Mouse (Mus musculus) heart, adult 2 months (tissue): ENCODE data around the gene Tram1l1.

ENCODE experiments used
- CTCF ChIP-seq: fragments of 200-600 bp; IDR thresholded peaks from 2 replicates; pipeline ENCODE4 v1.8.1; 2022; ENCODE audit warnings: antibody characterized with exemption, mild to moderate bottlenecking, moderate library complexity
- EP300 ChIP-seq: fragments of 200-500 bp; IDR thresholded peaks from 2 replicates; pipeline ENCODE4 v1.6.1; 2011; ENCODE audit warnings: low read depth, low read length, control low read depth; ENCODE audit not compliant: insufficient read depth
- POLR2A ChIP-seq: fragments of 200-500 bp; IDR thresholded peaks from 2 replicates; pipeline ENCODE4 v1.6.1; 2011; ENCODE audit warnings: mild to moderate bottlenecking, low read depth, low read length, control low read depth; ENCODE audit not compliant: insufficient read depth

GRCm38 (mm10) chr3:124320821-124321576, at the start of gene Tram1l1:
- no peak for TF ChIP-seq CTCF
- TF ChIP-seq POLR2A: no peak
- TF ChIP-seq EP300: no peak
